Mouse (Mus musculus): ENCODE data around the gene Cdk15. TPM values are rescaled to one million over a fixed set of nuclear protein-coding genes. Genes with fewer than 3 reads are reported as not detected.

Cdk15 gene
- polyA plus RNA-seq (2016; fragmentation: Nextera tagmentation; extraction: Ambion mirVana): 1.3 and 1.7 TPM in 2 replicates

- DNase-seq (ENCODE audit: low spot score): peak; percentile 50
- Histone ChIP-seq H3K36me3 (no peaks in the 10 kb centered on the region), H3K27ac (peak within 1 kb of the TSS; percentile 77), H3K27me3 (ENCODE audit: insufficient read depth, poor library complexity, severe bottlenecking) (no peaks in the 10 kb centered on the region), H3K4me3 (peak within 1 kb of the TSS; percentile 24), H3K4me1 (replicated peaks) (peaks cover 37% of the 10 kb centered on the region), H3K9me3 (no peaks in the 10 kb centered on the region)
- WGBS: 15% methylated on average over 13 of the region's 13 CpGs
Observed at GRCm38 (mm10) chr1:59256751-59257231, at the start of gene Cdk15. Gene Cdk15 (plus strand): TSS chr1:59256906.

GRCm38 (mm10) chr1:59208331-59208730, 48.4 kb upstream of the Cdk15 start:
- Histone ChIP-seq H3K4me1 (replicated peaks) (no peaks in the 10 kb centered on the region), H3K27ac (no peak overlapping the region), H3K9me3 (no peaks in the 10 kb centered on the region), H3K27me3 (ENCODE audit: insufficient read depth, poor library complexity, severe bottlenecking) (no peaks in the 10 kb centered on the region), H3K4me3 (no peak overlapping the region), H3K36me3 (peaks cover 32% of the 10 kb centered on the region)
- no peak for DNase-seq (ENCODE audit: low spot score)
- WGBS: 89% methylated on average over 1 of the region's 1 CpGs

GRCm38 (mm10) chr1:59211651-59212050, 45.1 kb upstream of the Cdk15 start:
- no peaks in the 10 kb centered on the region for H3K27me3 ChIP-seq (ENCODE audit: insufficient read depth, poor library complexity, severe bottlenecking)
- H3K4me1 ChIP-seq (replicated peaks): no peaks in the 10 kb centered on the region
- no peak overlapping the region for H3K4me3 ChIP-seq
- H3K27ac ChIP-seq: no peak overlapping the region
- no peaks in the 10 kb centered on the region for H3K9me3 ChIP-seq
- WGBS: 88% methylated on average over 4 of the region's 4 CpGs
- H3K36me3 ChIP-seq: peaks cover 46% of the 10 kb centered on the region
- no peak for DNase-seq (ENCODE audit: low spot score)

- no peaks in the 10 kb centered on the region for H3K4me1 ChIP-seq (replicated peaks)
- DNase-seq (ENCODE audit: low spot score): no peak
- H3K27ac ChIP-seq: no peak overlapping the region
- no peaks in the 10 kb centered on the region for H3K9me3 ChIP-seq
- no peaks in the 10 kb centered on the region for H3K27me3 ChIP-seq (ENCODE audit: insufficient read depth, poor library complexity, severe bottlenecking)
- peaks cover 48% of the 10 kb centered on the region for H3K36me3 ChIP-seq
- WGBS: 87% methylated on average over 5 of the region's 5 CpGs
- no peak overlapping the region for H3K4me3 ChIP-seq
Observed at GRCm38 (mm10) chr1:59212076-59212779, 44.5 kb upstream of the Cdk15 start.

GRCm38 (mm10) chr1:59212951-59213350, 43.8 kb upstream of the Cdk15 start:
- Histone ChIP-seq H3K27me3 (ENCODE audit: insufficient read depth, poor library complexity, severe bottlenecking) (no peaks in the 10 kb centered on the region), H3K36me3 (peaks cover 49% of the 10 kb centered on the region), H3K27ac (no peak overlapping the region), H3K9me3 (no peaks in the 10 kb centered on the region), H3K4me3 (no peak overlapping the region), H3K4me1 (replicated peaks) (no peaks in the 10 kb centered on the region)
- WGBS: no CpG with 5 or more reads among the region's 1 CpGs
- DNase-seq (ENCODE audit: low spot score): no peak

- Histone ChIP-seq H3K36me3 (peaks cover 36% of the 10 kb centered on the region), H3K4me3 (no peak overlapping the region), H3K27me3 (ENCODE audit: insufficient read depth, poor library complexity, severe bottlenecking) (no peaks in the 10 kb centered on the region), H3K4me1 (replicated peaks) (peaks cover 2% of the 10 kb centered on the region; the same call in 1 of the 2 replicates), H3K27ac (no peak overlapping the region), H3K9me3 (no peaks in the 10 kb centered on the region)
- 93% methylated on average over 11 of the region's 11 CpGs for WGBS
- no peak for DNase-seq (ENCODE audit: low spot score)
Observed at GRCm38 (mm10) chr1:59215446-59215845, 41.3 kb upstream of the Cdk15 start.

GRCm38 (mm10) chr1:59220371-59220770, 36.3 kb upstream of the Cdk15 start:
- no peak overlapping the region for H3K27ac ChIP-seq
- peaks cover 20% of the 10 kb centered on the region for H3K36me3 ChIP-seq
- 52% methylated on average over 3 of the region's 3 CpGs for WGBS
- peak; percentile 7 for DNase-seq (ENCODE audit: low spot score)
- H3K4me3 ChIP-seq: no peak overlapping the region
- H3K27me3 ChIP-seq (ENCODE audit: insufficient read depth, poor library complexity, severe bottlenecking): no peaks in the 10 kb centered on the region
- H3K9me3 ChIP-seq: no peaks in the 10 kb centered on the region
- peaks cover 6% of the 10 kb centered on the region; the same call in 1 of the 2 replicates for H3K4me1 ChIP-seq (replicated peaks)

GRCm38 (mm10) chr1:59221591-59221990, 35.1 kb upstream of the Cdk15 start:
- H3K27ac ChIP-seq: no peak overlapping the region
- no peak for DNase-seq (ENCODE audit: low spot score)
- H3K4me1 ChIP-seq (replicated peaks): peaks cover 6% of the 10 kb centered on the region; the same call in 1 of the 2 replicates
- no peaks in the 10 kb centered on the region for H3K27me3 ChIP-seq (ENCODE audit: insufficient read depth, poor library complexity, severe bottlenecking)
- peaks cover 10% of the 10 kb centered on the region for H3K36me3 ChIP-seq
- no peak overlapping the region for H3K4me3 ChIP-seq
- WGBS: 96% methylated on average over 2 of the region's 2 CpGs
- H3K9me3 ChIP-seq: no peaks in the 10 kb centered on the region

- 94% methylated on average over 7 of the region's 7 CpGs for WGBS
- no peak overlapping the region for H3K4me3 ChIP-seq
- H3K36me3 ChIP-seq: peaks cover 6% of the 10 kb centered on the region
- DNase-seq (ENCODE audit: low spot score): no peak
- H3K27me3 ChIP-seq (ENCODE audit: insufficient read depth, poor library complexity, severe bottlenecking): no peaks in the 10 kb centered on the region
- H3K27ac ChIP-seq: no peak overlapping the region
- peaks cover 6% of the 10 kb centered on the region; the same call in 1 of the 2 replicates for H3K4me1 ChIP-seq (replicated peaks)
- H3K9me3 ChIP-seq: no peaks in the 10 kb centered on the region
Observed at GRCm38 (mm10) chr1:59222101-59222825, 34.4 kb upstream of the Cdk15 start.

- WGBS: 86% methylated on average over 7 of the region's 7 CpGs
- Histone ChIP-seq H3K27ac (no peak overlapping the region), H3K4me3 (no peak overlapping the region), H3K9me3 (no peaks in the 10 kb centered on the region), H3K4me1 (replicated peaks) (no peaks in the 10 kb centered on the region), H3K27me3 (ENCODE audit: insufficient read depth, poor library complexity, severe bottlenecking) (no peaks in the 10 kb centered on the region), H3K36me3 (peaks cover 9% of the 10 kb centered on the region; the same call in 1 of the 2 replicates)
- DNase-seq (ENCODE audit: low spot score): no peak
Observed at GRCm38 (mm10) chr1:59228552-59228951, 28.2 kb upstream of the Cdk15 start.

- Histone ChIP-seq H3K4me3 (no peak overlapping the region), H3K36me3 (peaks cover 9% of the 10 kb centered on the region; the same call in 1 of the 2 replicates), H3K4me1 (replicated peaks) (no peaks in the 10 kb centered on the region), H3K27ac (no peak overlapping the region), H3K9me3 (no peaks in the 10 kb centered on the region), H3K27me3 (ENCODE audit: insufficient read depth, poor library complexity, severe bottlenecking) (no peaks in the 10 kb centered on the region)
- no peak for DNase-seq (ENCODE audit: low spot score)
- WGBS: 48% methylated on average over 4 of the region's 4 CpGs
Observed at GRCm38 (mm10) chr1:59229187-59229586, 27.5 kb upstream of the Cdk15 start.

GRCm38 (mm10) chr1:59236856-59237441, 19.8 kb upstream of the Cdk15 start, which contains the start of gene Als2:
Gene Als2 (minus strand): TSS chr1:59237231.
- under 1% methylated on average over 58 of the region's 58 CpGs for WGBS

More at GRCm38 (mm10) chr1:59236856-59237441, 19.8 kb upstream of the Cdk15 start, which contains the start of gene Als2:
- H3K4me1 ChIP-seq (replicated peaks): peaks cover 17% of the 10 kb centered on the region; the same call in 1 of the 2 replicates
- H3K36me3 ChIP-seq: no peaks in the 10 kb centered on the region
- peak within 1 kb of the TSS; percentile 90 for H3K4me3 ChIP-seq
- peak; percentile 99 for DNase-seq (ENCODE audit: low spot score)
- peak within 1 kb of the TSS; percentile 92 for H3K27ac ChIP-seq
- 0 out of 2 replicates have a peak, but pooled peaks cover 2% of the 10 kb centered on the region for H3K9me3 ChIP-seq
- H3K27me3 ChIP-seq (ENCODE audit: insufficient read depth, poor library complexity, severe bottlenecking): no peaks in the 10 kb centered on the region

Data from hindbrain, embryonic 10.5 days (tissue).